Mouse (Mus musculus): ENCODE data around the gene Arrdc5.

GRCm38 (mm10) chr17:56324419-56324818 lies 24.3 kb upstream of the Arrdc5 start:
- TF ChIP-seq CTCF (IDR thresholded peaks at IDR 0.05; ENCODE audit: low read depth) (no peak), EP300 (IDR thresholded peaks at IDR 0.05; ENCODE audit: low read depth) (no peak)
